Mouse (Mus musculus) urinary bladder, postnatal 4 days (tissue): Measurements from ENCODE around the gene Gtf2ird1.

Experiments
- DNase-seq, 2 experiments: peaks; one replicate each; pipeline ENCODE4 v3.0.0; 2021 to 2022; ENCODE audit warnings: low spot score in 2 of 2

The Gtf2ird1 gene

DNA sequence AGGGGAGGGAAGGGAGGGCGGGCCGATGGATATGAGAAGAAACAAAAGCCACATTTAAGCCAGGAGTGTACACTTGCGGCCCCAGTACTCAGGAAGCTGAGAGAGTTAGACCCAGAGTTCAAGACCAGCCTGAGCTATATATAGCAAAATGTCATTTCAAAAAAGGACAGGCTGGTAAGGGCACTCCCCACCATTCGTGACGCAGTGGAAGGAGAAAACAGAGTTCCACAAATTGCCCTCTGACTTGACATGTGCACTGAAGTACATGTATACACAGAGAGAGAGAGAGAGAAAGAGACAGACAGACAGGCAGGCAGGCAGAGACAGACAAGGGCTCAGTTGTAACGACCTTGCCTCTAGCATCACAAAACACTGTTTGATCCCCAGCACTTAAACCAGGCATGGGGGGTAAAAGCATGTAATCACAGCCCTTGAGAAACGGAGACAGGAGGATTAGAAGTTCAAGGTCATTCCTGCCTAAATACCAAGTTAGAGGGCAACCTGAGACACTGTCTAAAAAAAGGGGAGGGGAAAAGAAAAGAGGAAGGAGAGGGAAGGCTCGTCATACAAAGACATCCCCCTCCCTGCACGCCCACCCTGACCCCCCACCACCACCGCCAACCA, 11.2 kb downstream of the Gtf2ird1 start:
- no peak for DNase-seq

DNA sequence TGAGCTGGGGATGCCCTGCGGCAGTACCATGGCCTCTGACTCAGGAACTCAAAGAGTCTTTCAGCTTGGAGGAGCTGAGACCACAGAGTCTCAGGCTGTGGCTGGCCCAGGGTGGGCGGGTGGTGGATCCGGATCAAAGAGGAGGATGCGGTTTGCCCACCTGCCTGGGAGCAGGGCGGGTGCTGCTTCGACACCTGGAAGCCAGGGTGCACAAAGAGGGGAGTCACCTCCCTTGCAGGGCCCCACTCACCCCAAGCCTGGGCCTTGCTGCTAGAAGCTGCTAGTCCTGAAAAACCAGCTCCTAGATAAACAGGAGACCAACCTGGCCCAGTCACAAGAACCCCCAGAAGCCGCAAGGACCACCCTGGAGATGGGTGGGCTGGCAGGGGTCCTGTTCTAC, 12.0 kb downstream of the Gtf2ird1 start:
- DNase-seq: peak in 1 of 2 experiments; percentile 20

DNA sequence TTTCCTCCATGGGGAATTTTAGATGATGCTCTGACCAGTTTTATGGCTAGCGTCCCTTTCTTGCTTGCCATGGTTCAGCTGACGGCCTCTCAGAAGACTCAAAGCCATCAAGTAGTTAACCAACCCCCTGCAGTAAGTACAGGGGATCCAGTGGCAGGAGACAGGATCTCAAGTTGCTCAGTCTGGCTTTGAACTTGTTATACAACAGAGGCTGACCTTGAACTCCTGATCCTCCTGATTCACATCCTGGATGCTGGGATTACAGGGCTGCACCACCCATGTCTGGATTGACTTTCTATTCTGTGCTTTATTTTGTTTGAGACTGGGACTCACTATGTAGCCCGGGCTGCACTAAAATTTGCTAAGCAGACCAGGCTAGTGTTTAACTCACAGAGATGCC, 14.4 kb downstream of the Gtf2ird1 start:
- no peak for DNase-seq

DNA sequence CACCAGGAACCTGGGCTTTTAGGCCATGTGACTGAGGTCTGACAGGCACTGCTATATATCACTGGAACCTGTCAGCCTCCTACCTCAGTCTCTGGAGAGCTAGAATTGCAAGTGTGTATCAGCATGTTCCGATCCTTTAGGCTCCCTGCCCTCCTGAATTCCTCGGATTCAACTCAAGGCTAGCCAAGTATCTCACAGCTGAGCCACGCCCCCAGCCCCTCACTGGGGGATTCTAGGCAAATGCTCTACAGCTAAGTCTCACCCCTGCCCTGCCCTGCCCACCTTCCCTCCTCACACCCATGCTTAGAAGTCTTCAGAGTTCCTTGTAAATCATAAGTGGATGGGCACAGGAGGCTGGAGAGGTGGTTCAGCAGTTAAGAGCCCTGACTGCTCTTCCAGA, 15.4 kb downstream of the Gtf2ird1 start:
- no peak for DNase-seq

DNA sequence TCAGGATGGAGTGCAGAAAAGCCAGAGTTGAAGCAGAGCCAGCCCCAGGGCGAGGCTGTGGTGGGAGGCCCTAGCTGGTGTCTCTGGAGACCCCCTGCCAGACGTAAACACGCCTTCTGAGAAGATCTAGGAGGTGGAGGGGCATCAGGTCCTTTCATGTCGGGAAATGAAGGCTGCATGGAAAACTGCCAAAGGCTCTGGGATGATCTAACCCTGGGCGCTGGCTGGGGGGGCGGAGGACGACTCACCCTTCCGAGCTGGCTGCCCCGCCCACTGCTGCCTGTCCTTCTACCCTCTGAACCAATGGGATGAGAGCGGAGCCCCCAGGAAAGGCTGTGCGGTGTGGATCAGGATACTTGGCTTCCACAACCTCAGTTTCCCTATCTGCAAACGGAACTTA, 16.4 kb downstream of the Gtf2ird1 start:
- DNase-seq: peak; percentile 40 to 65

DNA sequence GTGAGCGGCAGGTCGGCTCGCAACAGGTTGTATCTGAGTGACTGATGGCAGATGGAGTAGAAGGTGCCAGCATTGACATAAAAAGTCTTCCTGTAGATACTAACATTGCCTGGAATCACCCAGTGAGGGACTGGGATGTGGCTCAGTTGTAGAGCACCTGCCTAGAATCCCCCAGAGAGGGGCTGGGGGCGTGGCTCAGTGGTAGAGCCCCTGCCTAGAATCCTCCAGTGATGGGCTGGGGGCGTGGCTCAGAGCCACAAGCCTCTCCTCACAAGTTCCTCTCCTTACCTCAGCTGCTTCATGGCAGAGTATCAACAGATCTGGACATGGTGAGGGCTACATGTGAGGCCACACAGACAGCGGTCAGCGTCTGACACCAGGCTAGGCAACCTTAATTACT, 17.0 kb downstream of the Gtf2ird1 start:
- DNase-seq: no peak

DNA sequence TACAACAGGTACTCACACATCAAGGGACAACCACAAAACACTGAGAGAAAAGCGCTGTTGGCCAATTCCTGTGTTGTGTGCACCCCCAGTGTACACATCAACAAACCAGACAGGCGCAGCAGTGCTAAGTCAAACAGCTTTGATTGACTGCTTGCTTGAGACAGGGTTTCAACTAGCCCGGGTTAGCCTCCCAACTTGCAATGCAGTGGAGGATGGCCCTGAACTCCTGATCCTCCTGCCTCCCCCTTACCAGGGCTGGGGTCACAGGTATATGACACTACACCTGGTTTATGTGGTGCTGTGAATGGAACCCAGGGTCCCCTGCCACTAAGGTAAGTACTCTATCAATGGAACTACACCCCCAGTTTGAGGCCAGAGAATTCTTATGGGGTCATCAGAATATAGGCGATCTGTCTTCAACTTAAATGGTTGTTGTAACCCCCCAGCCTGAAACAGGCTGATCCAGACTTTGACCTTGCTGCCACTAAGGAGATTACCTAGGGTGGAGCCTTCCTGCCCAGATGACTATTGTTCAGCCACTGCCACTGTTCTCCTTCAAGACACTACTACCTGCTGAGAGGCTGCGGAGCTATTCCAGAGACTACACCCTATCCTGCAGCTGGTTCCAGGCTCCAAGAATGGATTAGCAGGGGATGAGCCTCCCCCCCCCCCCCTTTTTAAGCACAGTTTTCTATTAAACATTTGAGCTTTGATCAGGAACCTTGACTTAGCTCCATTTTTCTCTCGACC, 17.7 kb downstream of the Gtf2ird1 start:
- DNase-seq: no peak

DNA sequence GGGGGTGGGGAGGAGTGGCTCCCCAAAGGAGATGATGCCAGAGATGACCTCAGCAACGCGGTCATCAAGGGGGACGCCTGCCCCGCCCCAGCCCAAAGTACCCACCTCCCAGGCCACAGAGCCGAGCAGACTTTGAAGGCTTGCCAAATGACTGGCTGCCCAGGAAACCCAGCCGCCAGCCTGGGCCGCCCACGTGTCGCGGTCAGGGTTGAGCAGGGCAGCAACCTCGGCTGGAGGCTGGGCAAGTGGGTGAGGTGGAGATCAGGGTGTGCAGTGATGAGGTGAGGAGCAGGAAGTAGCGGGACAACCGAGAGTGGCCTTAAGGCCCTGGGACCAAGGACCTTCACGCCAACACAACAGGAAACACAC, 19.1 kb downstream of the Gtf2ird1 start:
- peak in 1 of 2 experiments; percentile 57 for DNase-seq

DNA sequence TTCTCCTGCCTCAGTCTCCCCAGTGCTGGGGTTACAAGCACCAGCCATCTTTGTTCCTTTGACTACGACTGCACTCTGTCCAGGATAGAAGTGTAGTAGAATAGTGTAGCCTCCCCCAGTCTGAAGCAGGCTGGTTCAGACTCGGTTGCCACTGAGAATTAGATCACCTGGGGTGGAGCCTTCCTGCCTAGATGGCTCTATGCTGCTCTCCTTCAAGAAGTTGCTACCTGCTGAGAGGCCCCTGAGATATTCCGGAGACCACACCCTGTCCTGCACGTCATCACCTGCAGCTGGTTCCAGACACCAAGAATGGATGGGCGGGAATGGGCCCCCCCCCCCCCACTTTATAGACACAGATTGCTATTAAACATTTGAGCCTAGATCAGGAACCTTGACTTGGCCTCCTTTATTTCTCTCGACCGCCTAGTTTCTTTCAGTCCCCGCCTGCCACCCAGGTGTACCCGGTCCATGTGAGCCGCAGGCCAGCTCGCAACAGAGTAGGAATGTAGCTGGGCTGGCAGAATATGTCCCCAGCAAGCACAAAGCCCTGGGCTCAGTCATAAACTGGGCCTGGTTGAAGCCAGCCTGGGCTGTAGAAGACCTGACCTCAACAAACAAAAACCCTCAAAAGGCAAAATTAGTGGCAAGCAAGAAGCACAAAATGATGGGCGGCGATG, 19.6 kb downstream of the Gtf2ird1 start:
- no peak for DNase-seq

DNA sequence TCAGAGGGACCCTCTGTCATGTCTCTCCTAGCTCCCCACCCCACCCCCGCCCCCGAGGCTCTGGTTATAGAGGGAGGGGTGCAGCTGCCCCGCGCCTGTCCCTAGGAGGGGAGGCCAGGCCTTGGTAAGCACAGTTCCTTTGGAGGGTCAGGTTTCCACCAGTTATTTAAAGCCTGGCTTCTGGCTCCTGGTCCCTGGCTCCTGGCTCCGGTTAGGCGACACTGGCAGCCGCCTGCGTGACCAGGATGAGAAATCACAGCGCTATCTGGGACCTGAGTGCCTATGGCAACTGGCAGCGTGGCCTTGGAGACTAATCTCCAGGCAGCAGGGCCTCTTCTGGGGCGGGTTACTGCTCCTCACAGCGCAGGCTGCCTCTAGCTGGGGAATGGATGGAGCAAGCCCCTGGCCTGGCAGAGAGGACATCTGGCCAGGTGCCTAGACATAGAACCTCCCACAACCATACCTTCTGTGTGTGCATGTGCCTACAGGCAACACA, 20.6 kb downstream of the Gtf2ird1 start:
- DNase-seq: peak in 1 of 2 experiments; percentile 28

DNA sequence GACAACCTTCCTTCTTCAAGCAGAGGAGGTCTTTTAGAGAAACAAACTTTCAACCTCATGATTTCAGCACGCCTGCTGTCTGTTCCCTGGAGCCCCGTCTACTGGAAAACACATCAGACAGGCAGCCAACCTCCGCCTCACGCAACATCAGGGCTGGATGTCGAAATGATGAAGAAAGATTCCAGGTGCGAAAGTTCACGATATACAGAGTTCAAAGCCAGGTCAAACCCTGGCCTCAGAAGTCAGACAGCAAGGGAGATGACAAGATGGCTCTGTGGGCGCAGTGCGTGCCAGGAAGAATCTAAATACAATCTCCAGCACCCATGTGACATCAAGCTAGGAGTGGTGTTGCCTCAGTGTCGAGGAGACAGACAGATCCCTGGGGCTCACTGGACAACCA, 23.4 kb downstream of the Gtf2ird1 start:
- DNase-seq: no peak

DNA sequence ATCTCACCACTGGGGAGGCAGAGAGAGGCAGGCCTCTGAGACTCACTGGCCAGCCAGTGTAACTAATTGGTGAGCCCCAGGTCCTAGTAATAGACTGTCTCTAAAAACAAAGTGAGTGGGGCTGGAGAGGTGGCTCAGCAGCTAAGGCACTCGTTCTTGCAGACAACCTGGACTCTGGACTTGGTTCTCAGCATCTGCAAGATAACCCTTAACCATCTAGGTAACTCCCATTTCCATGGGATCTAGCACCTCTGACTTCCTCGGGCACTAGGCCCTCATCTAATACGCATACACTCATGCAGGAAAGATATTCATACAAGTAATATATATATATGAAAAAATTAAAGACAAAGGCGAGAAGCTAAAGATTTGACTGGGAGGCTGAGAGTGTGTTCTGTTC, 26.4 kb downstream of the Gtf2ird1 start:
- DNase-seq: no peak

DNA sequence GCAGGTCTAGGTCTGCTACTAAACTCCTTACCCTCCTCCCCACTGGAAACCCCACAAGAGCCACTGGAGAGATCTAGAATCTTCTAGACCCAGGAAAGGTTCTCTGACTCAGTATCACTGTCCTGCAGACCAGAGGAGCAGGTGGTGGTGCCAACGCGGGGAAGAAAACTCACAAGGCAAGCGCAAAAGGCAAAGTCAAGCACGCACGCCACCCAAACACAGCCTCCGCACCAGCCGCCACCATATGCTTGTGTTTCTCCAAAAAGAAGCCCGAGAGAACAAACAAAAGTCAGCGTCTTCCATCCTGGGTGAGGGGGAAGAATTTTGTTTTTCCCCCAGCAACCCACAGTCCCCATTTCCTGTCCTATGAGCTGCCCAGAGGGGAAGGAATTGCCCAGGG, 28.9 kb downstream of the Gtf2ird1 start:
- DNase-seq: no peak

DNA sequence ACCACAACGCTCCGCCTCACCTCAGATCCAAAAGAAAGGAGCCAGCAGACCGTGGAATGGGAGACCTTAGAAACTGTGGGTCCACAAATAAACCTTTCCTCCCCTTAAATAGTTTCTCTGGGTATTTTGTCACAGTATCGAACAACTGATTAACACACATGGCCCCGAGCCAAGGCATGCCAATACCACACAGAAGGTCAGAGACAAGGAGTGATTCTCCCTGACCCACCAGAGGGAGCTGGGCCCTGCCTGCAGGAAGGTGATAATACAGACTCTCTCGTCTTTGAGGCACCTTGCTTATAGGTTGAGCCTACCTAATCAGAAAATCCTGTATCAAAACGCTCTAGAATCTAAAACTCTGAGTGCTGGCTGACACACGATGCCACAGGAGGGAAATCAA, 30.9 kb downstream of the Gtf2ird1 start:
- DNase-seq: no peak

DNA sequence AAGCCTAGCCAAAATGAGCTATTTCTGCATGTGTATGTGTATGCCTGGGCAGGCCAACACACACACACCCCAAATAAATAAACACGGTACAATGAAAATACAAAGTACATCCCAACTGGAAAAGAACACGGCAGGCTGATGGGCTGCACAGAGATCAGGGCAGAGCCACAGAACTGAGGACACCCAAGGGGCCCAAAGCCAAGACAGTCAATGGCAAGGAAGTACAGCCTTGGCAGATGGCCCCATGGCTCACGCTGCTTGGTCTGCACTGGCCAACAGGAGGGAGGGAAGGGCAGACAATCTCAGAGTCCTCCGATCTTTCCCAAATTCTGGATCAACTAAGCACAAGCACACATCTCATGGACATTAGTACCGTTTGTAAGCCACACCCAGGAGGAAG, 32.6 kb downstream of the Gtf2ird1 start:
- DNase-seq: peak in 1 of 2 experiments; percentile 39

DNA sequence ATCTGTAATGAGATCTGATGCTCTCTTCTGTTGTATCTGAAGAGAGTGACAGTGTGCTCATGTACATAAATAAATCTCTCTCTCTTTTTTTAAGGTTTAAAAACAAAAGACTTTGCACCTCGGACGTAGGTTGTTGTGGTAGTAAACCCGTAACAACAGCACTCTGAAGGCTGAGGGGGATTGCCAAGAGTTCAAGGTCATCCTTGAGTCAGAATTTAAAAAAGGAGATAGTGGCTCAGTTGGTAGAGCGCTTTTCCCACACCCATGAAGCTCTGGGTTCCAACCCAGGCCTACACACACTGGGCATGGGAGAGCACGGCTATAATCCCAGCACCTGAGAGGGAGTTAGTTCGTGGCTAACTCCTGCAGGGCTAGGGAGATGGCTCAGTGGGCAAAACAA, 33.1 kb downstream of the Gtf2ird1 start:
- DNase-seq: no peak

DNA sequence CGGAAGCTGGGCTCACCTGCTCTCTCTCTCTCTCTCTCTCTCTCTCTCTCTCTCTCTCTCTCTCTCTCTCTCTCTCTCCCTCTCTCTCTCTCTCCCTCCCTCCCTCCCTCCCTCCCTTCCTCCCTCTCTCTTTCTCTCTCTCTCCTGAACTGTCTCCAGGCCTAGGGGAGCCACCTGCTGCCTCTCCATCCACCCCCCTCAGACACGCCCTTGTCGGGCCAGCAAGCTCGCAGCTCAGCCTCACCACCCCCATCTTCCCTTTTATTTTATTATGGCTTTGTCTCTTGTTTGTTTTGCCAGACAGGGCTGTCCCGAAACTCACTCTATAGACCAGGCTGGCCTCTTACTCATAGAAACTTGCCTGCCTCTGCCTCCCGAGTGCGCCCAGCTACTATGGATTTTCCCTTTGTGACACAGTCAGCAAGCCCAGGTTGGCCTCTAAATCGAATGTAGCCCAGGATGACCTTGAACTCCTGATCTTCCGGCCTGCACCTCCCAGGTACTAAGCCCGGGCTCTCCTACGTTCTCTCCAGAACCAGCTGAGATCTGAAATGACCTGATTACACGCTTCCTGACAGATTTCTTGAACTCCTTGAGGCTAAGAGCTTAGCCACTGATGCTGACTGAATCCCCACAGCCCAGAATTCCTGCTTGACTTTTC, 34.1 kb downstream of the Gtf2ird1 start:
- no peak for DNase-seq

DNA sequence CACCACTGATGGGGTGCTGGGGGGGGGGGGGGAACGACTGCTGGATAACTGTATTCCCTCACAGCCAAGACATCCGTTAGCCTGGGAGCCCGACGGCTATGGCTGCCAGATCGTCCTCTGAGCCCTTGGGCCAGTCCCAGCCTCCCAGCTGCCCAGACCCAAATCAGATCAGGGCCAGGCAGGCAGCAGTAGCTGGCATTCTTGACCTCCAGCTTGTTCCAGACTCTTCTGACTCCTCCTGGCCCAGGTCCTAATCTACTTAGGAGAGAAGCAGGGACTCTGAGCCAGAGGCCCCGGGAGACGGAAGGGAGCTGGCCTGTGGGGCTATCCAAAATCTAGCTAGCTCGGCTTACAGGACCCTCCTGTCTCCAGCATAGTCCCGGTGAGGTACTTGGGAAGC, 35.5 kb downstream of the Gtf2ird1 start:
- no peak for DNase-seq

DNA sequence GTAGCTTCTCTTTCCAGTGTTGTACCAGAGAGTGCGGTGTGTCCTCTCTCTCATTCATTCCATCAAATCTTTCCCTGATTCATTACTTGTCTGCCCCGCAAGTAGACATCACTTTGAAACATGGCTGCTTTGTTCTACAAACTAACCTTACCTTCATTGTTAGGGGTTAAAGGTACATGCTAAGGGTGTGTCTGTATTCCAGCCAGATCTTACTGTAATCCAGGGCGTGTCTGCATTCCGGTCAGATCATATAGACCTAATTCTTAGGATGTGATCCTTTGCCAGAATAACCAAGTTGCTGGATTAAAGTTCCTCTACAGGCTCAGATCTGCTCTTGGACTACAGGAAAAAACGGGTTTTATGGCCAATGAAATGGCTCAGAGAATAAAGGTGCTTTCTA, 36.8 kb downstream of the Gtf2ird1 start:
- no peak for DNase-seq

DNA sequence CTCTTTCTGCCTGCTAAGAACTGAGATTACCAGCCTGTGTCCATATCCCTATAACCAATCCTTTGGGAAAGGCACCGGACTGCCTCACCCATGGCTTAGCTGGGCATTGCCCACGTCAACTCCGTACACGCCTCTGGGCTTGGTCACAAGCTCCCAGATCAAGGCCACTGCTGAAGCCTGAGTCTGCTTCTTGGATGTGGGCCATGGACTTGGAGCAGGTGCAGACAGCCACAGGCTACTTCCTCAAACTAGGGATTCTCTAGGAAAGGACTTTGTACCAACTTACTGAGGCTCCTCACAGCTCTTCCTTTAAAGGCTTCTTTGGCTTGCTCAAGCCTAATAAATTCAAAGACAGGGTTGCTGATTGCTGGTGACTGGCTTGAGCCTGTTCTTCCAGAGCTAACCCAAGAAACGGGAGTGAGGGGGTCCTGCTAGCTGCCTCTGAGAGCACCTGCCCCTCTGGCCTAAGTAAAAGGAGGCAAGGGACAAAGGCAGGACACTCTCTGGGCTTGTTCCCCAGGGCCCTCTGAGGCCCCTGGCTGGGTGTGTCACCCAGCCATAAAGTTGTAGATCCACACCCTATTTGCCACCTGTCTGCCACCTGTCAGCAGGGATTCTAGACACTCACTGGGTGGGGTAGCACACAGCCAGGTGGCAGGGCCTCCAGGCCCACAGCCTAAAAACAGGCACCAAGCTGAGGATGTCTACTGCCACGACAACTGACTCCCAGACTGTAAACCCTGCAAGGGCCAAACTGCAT, 38.0 kb downstream of the Gtf2ird1 start:
- DNase-seq: no peak

DNA sequence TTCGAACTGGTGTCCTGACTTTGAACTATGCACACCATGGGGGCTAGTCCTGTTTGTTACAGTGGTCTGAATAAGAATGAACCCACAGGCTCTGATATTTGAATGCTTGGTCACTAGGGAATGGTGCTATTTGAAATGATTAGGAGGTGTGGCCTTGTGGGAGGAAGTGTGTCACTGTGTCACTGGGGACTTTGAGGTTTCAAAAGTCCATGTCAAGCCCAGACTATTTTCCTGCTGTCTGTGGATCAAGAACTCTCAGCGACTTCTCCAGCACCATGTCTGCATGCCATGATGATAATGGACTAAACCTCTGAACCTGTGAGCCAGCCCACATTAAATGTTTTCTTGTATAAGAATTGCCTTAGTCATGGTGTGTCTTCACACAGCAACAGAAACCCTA, 44.2 kb downstream of the Gtf2ird1 start:
- DNase-seq: no peak
